Mouse (Mus musculus): ENCODE data around the gene Slc36a2. TPM values are rescaled to one million over a fixed set of nuclear protein-coding genes. Genes with fewer than 3 reads are reported as not detected.

The Slc36a2 gene
- polyA plus RNA-seq, 1 experiment: not detected

GRCm38 (mm10) chr11:55217418-55217817, 32.5 kb upstream of the Slc36a2 start:
- Histone ChIP-seq H3K36me3 (ENCODE audit: control insufficient read depth, insufficient read depth, low read length, poor library complexity, severe bottlenecking) (no peaks in the 10 kb centered on the region), H3K27me3 (ENCODE audit: control insufficient read depth, insufficient read depth, low read length, poor library complexity, severe bottlenecking) (no peaks in the 10 kb centered on the region), H3K4me1 (ENCODE audit: control insufficient read depth, insufficient read depth, low read length) (no peaks in the 10 kb centered on the region), H3K27ac (ENCODE audit: insufficient read depth, low read length) (no peak overlapping the region), H3K4me3 (ENCODE audit: low read depth, low read length) (no peak overlapping the region), H3K9ac (ENCODE audit: low read depth, poor library complexity, severe bottlenecking) (no peak overlapping the region), H3K9me3 (replicated peaks; ENCODE audit: control insufficient read depth, insufficient read depth, low read length, poor library complexity, severe bottlenecking) (no peaks in the 10 kb centered on the region)
- no peak for TF ChIP-seq POLR2A (IDR thresholded peaks at IDR 0.05; ENCODE audit: insufficient read depth, low read length)
- no peak for TF ChIP-seq CTCF (IDR thresholded peaks at IDR 0.05; ENCODE audit: low read depth, low read length)
- no peak for TF ChIP-seq EP300 (IDR thresholded peaks at IDR 0.05; ENCODE audit: insufficient read depth, low read depth, low read length)

DNA sequence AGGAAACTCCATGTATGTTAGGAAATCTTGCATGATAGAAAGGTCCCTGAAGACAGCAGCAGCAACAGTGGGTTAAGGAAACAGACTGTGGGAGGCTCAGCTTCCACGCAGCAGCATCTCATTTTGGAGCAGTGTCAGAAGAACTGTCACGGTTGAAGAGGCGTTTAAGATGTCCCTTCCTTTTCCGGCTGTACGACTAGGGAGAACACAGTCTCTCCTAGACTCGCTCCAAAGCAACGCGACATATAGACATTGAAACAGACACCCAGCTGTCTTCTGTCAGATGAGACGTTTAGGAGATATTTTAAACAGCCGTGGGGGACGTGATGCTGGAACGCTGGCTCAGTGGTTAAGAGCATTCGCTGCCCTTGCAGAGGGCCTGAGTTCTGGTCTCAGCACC, 32.0 kb upstream of the Slc36a2 start:
- TF ChIP-seq POLR2A (IDR thresholded peaks at IDR 0.05; ENCODE audit: insufficient read depth, low read length) (no peak), EP300 (IDR thresholded peaks at IDR 0.05; ENCODE audit: insufficient read depth, low read depth, low read length) (no peak), CTCF (IDR thresholded peaks at IDR 0.05; ENCODE audit: low read depth, low read length) (no peak)

GRCm38 (mm10) chr11:55216061-55216460, 31.2 kb upstream of the Slc36a2 start:
- no peak for TF ChIP-seq CTCF (IDR thresholded peaks at IDR 0.05; ENCODE audit: low read depth, low read length)
- no peak for TF ChIP-seq EP300 (IDR thresholded peaks at IDR 0.05; ENCODE audit: insufficient read depth, low read depth, low read length)

More for the DNA sequence above, 32.0 kb upstream of the Slc36a2 start:
- Histone ChIP-seq H3K4me1 (ENCODE audit: control insufficient read depth, insufficient read depth, low read length) (no peaks in the 10 kb centered on the region), H3K27me3 (ENCODE audit: control insufficient read depth, insufficient read depth, low read length, poor library complexity, severe bottlenecking) (no peaks in the 10 kb centered on the region), H3K4me3 (ENCODE audit: low read depth, low read length) (no peak overlapping the region), H3K9me3 (replicated peaks; ENCODE audit: control insufficient read depth, insufficient read depth, low read length, poor library complexity, severe bottlenecking) (no peaks in the 10 kb centered on the region), H3K36me3 (ENCODE audit: control insufficient read depth, insufficient read depth, low read length, poor library complexity, severe bottlenecking) (no peaks in the 10 kb centered on the region), H3K27ac (ENCODE audit: insufficient read depth, low read length) (no peak overlapping the region), H3K9ac (ENCODE audit: low read depth, poor library complexity, severe bottlenecking) (no peak overlapping the region)

DNA sequence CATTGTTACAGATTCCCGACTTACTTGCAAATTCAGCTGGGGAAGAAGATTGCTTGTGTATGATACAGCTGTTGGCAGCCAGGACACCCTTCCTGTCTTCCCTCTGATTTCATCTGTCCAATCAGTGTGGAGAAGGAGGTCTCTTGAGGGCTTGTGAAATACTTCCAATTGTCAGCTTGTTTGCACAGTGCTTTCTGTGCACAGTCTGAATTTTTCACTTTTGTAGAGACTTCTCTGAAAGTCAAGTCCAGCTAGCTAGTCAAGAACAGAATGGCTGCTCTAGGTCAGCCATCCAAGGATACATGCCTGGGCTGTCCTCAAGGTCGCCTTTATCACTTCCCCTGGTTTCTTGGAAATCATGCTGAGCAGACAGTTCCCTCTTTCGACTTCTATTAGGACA, 30.1 kb upstream of the Slc36a2 start:
- no peak overlapping the region for H3K9ac ChIP-seq (ENCODE audit: low read depth, poor library complexity, severe bottlenecking)
- no peak overlapping the region for H3K4me3 ChIP-seq (ENCODE audit: low read depth, low read length)
- no peak overlapping the region for H3K27ac ChIP-seq (ENCODE audit: insufficient read depth, low read length)
- H3K36me3 ChIP-seq (ENCODE audit: control insufficient read depth, insufficient read depth, low read length, poor library complexity, severe bottlenecking): no peaks in the 10 kb centered on the region
- TF ChIP-seq POLR2A (IDR thresholded peaks at IDR 0.05; ENCODE audit: insufficient read depth, low read length): no peak
- no peak for TF ChIP-seq EP300 (IDR thresholded peaks at IDR 0.05; ENCODE audit: insufficient read depth, low read depth, low read length)
- no peak for TF ChIP-seq CTCF (IDR thresholded peaks at IDR 0.05; ENCODE audit: low read depth, low read length)
- no peaks in the 10 kb centered on the region for H3K9me3 ChIP-seq (replicated peaks; ENCODE audit: control insufficient read depth, insufficient read depth, low read length, poor library complexity, severe bottlenecking)
- no peaks in the 10 kb centered on the region for H3K27me3 ChIP-seq (ENCODE audit: control insufficient read depth, insufficient read depth, low read length, poor library complexity, severe bottlenecking)
- no peaks in the 10 kb centered on the region for H3K4me1 ChIP-seq (ENCODE audit: control insufficient read depth, insufficient read depth, low read length)

More at GRCm38 (mm10) chr11:55216061-55216460, 31.2 kb upstream of the Slc36a2 start:
- no peaks in the 10 kb centered on the region for H3K27me3 ChIP-seq (ENCODE audit: control insufficient read depth, insufficient read depth, low read length, poor library complexity, severe bottlenecking)
- H3K27ac ChIP-seq (ENCODE audit: insufficient read depth, low read length): no peak overlapping the region
- no peak overlapping the region for H3K9ac ChIP-seq (ENCODE audit: low read depth, poor library complexity, severe bottlenecking)
- no peaks in the 10 kb centered on the region for H3K9me3 ChIP-seq (replicated peaks; ENCODE audit: control insufficient read depth, insufficient read depth, low read length, poor library complexity, severe bottlenecking)
- H3K36me3 ChIP-seq (ENCODE audit: control insufficient read depth, insufficient read depth, low read length, poor library complexity, severe bottlenecking): no peaks in the 10 kb centered on the region
- no peak overlapping the region for H3K4me3 ChIP-seq (ENCODE audit: low read depth, low read length)
- H3K4me1 ChIP-seq (ENCODE audit: control insufficient read depth, insufficient read depth, low read length): no peaks in the 10 kb centered on the region

DNA sequence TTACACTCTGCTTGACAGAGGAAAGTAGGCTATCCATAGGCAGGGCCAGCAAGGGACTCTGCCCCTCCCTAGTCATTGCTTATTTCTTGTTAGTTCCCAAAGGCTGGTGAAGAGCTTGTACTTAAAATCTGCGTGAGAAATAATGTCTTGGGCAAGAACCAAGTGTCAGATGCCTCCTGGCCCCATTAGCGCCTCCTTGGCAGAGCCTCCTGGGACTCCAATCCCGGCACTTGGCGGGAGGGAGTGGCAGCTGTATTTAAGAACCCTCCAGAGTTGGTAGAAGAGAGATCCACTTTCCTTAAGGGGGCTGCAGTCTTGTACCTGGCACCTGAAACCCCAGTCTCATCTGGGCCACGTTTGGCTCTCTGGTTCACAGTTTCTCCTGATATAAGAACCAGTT, 29.3 kb upstream of the Slc36a2 start:
- no peak overlapping the region for H3K9ac ChIP-seq (ENCODE audit: low read depth, poor library complexity, severe bottlenecking)
- no peak overlapping the region for H3K27ac ChIP-seq (ENCODE audit: insufficient read depth, low read length)
- H3K4me3 ChIP-seq (ENCODE audit: low read depth, low read length): no peak overlapping the region
- H3K9me3 ChIP-seq (replicated peaks; ENCODE audit: control insufficient read depth, insufficient read depth, low read length, poor library complexity, severe bottlenecking): no peaks in the 10 kb centered on the region
- H3K4me1 ChIP-seq (ENCODE audit: control insufficient read depth, insufficient read depth, low read length): no peaks in the 10 kb centered on the region
- no peak for TF ChIP-seq POLR2A (IDR thresholded peaks at IDR 0.05; ENCODE audit: insufficient read depth, low read length)
- no peak for TF ChIP-seq EP300 (IDR thresholded peaks at IDR 0.05; ENCODE audit: insufficient read depth, low read depth, low read length)
- TF ChIP-seq CTCF (IDR thresholded peaks at IDR 0.05; ENCODE audit: low read depth, low read length): no peak
- H3K36me3 ChIP-seq (ENCODE audit: control insufficient read depth, insufficient read depth, low read length, poor library complexity, severe bottlenecking): no peaks in the 10 kb centered on the region
- H3K27me3 ChIP-seq (ENCODE audit: control insufficient read depth, insufficient read depth, low read length, poor library complexity, severe bottlenecking): no peaks in the 10 kb centered on the region

DNA sequence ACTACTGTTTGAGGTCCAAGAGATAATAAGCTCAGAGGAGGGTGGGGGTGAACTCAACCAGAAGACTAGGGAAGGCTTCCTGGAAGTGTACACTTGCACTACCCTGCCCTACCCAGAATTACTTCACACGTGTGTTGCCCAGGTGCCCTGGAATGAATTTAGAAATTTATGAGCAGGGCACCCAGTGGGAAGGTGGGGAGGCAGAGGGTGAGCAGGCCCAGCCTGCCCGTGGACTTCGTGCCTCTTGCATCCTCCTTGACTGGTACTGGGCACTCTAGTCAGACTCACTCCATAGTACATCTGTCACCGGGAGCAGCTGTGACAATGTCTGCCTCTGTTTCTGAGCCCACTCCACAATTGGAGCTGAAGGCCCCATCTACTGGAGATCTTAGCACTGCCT, 28.6 kb upstream of the Slc36a2 start:
- TF ChIP-seq POLR2A (IDR thresholded peaks at IDR 0.05; ENCODE audit: insufficient read depth, low read length) (no peak), CTCF (IDR thresholded peaks at IDR 0.05; ENCODE audit: low read depth, low read length) (no peak), EP300 (IDR thresholded peaks at IDR 0.05; ENCODE audit: insufficient read depth, low read depth, low read length) (no peak)

More for the DNA sequence above, 28.6 kb upstream of the Slc36a2 start:
- Histone ChIP-seq H3K9me3 (replicated peaks; ENCODE audit: control insufficient read depth, insufficient read depth, low read length, poor library complexity, severe bottlenecking) (no peaks in the 10 kb centered on the region), H3K27ac (ENCODE audit: insufficient read depth, low read length) (no peak overlapping the region), H3K27me3 (ENCODE audit: control insufficient read depth, insufficient read depth, low read length, poor library complexity, severe bottlenecking) (no peaks in the 10 kb centered on the region), H3K9ac (ENCODE audit: low read depth, poor library complexity, severe bottlenecking) (no peak overlapping the region), H3K4me1 (ENCODE audit: control insufficient read depth, insufficient read depth, low read length) (no peaks in the 10 kb centered on the region), H3K4me3 (ENCODE audit: low read depth, low read length) (no peak overlapping the region), H3K36me3 (ENCODE audit: control insufficient read depth, insufficient read depth, low read length, poor library complexity, severe bottlenecking) (no peaks in the 10 kb centered on the region)

Measured in ES-Bruce4 (cell line).